ENCODE assay signal across 22 mouse cellular contexts in the genomic region with DNA sequence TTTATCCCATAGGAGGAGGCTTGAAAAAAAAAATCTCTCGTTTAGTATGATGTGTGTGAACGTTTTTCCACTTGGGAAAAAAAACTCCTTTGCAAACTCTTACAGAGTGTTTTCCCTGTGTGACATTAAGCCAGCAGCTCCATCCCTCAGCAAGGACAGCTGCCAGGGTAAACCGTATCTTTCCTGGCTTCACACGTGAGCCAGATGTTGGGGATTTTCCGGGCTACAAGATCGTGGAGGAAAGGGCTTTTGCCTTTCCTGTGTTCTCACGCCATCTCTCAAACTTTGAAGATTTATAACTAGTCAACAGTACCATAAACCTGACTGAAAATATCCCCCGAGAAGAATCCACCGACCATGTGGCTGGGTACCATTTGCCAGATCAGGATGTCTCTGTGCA.
DNase-seq lines count a peak whose midpoint lies in the region; ATAC-seq lines count a peak whose summit lies in the region.
"Had no signal": no experiment of that assay in that cellular context is flagged by ENCODE, and none has a peak within 500 bp of the region (broad histone marks: within the 10 kb centered on the region; RNA-seq: fewer than 3 reads in every experiment).

No protein-coding gene starts in this region.

- no peaks in the 10 kb centered on the region for H3K36me3 ChIP-seq in embryonic facial prominence, embryonic 14.5 days (ENCODE audit: control insufficient read depth, insufficient read depth, low read length)
- H3K36me3 ChIP-seq in embryonic facial prominence, embryonic 10.5 days (replicated peaks): no peaks in the 10 kb centered on the region
- H3K36me3 ChIP-seq: embryonic facial prominence, embryonic 13.5 days; forebrain, embryonic 10.5 days; G1E had no signal

- no peak overlapping the region for H3K27ac ChIP-seq in embryonic facial prominence, embryonic 14.5 days (replicated peaks; ENCODE audit: low read depth, low read length)
- no peak overlapping the region for H3K27ac ChIP-seq in embryonic facial prominence, embryonic 10.5 days (replicated peaks)
- H3K27ac ChIP-seq: embryonic facial prominence, embryonic 13.5 days; forebrain, embryonic 10.5 days had no signal

- no peaks in the 10 kb centered on the region for H3K4me1 ChIP-seq in embryonic facial prominence, embryonic 14.5 days (ENCODE audit: control insufficient read depth, insufficient read depth, low read length)
- no peaks in the 10 kb centered on the region for H3K4me1 ChIP-seq in embryonic facial prominence, embryonic 10.5 days
- H3K4me1 ChIP-seq: embryonic facial prominence, embryonic 13.5 days had no signal

- H3K4me2 ChIP-seq in embryonic facial prominence, embryonic 14.5 days (ENCODE audit: low read depth, low read length): no peak overlapping the region
- H3K4me2 ChIP-seq: embryonic facial prominence, embryonic 13.5 days had no signal

- ATAC-seq in embryonic facial prominence, embryonic 14.5 days (ENCODE audit: low read depth): no peak
- ATAC-seq: forebrain, embryonic 14.5 days; hindbrain, embryonic 16.5 days; inflammation-experienced regulatory T-cells, adult 6 months; intestine, postnatal 0 days had no signal

- peak; percentile 43 for DNase-seq in embryonic facial prominence, embryonic 14.5 days (ENCODE audit: low spot score)
- DNase-seq in embryonic facial prominence, embryonic 10.5 days (ENCODE audit: low spot score): no peak
- DNase-seq in heart, adult 8-10 months (ENCODE audit: low spot score): peak; percentile 6
- no peak for DNase-seq in heart, postnatal 36 days
- peak; percentile 5 for DNase-seq in 3T3-L1 (ENCODE audit: low read depth, low spot score)
- peak; percentile 11 for DNase-seq in embryo, embryonic 11.5 days (ENCODE audit: low read depth, low spot score)
- no peak for DNase-seq in spleen, postnatal 4 days (ENCODE audit: low spot score in 2 of 2)
- DNase-seq in lung, postnatal 25 days (ENCODE audit: low spot score): no peak
- DNase-seq: adrenal gland, postnatal 10 days; cerebellum, adult 11 months; cerebellum, adult 8-10 months; cerebellum, postnatal 14 days; gastrocnemius, postnatal 10 days; kidney, adult 8-10 months had no signal

- no peak overlapping the region for H3K9ac ChIP-seq in embryonic facial prominence, embryonic 14.5 days (ENCODE audit: low read depth, low read length)
- H3K9ac ChIP-seq: embryonic facial prominence, embryonic 13.5 days had no signal

- H3K4me3 ChIP-seq in embryonic facial prominence, embryonic 14.5 days (ENCODE audit: low read depth, low read length): no peak overlapping the region
- H3K4me3 ChIP-seq in embryonic facial prominence, embryonic 10.5 days: no peak overlapping the region
- H3K4me3 ChIP-seq: embryonic facial prominence, embryonic 13.5 days; erythroblast, embryonic 14.5 days; forebrain, embryonic 10.5 days had no signal

- intact Hi-C loops in heart, postnatal 36 days (cut with DNase I): no loop called here

- no peaks in the 10 kb centered on the region for H3K9me3 ChIP-seq in embryonic facial prominence, embryonic 14.5 days (ENCODE audit: control insufficient read depth, low read length)
- no peaks in the 10 kb centered on the region for H3K9me3 ChIP-seq in embryonic facial prominence, embryonic 10.5 days
- H3K9me3 ChIP-seq: embryonic facial prominence, embryonic 13.5 days; forebrain, embryonic 10.5 days; G1E had no signal

- 35% methylated on average over 9 of the region's 9 CpGs for WGBS in embryonic facial prominence, embryonic 14.5 days
- 75% methylated on average over 9 of the region's 9 CpGs for WGBS in embryonic facial prominence, embryonic 10.5 days

- no peaks in the 10 kb centered on the region for H3K27me3 ChIP-seq in embryonic facial prominence, embryonic 14.5 days (replicated peaks; ENCODE audit: control insufficient read depth, insufficient read depth, low read length)
- no peaks in the 10 kb centered on the region for H3K27me3 ChIP-seq in embryonic facial prominence, embryonic 10.5 days (replicated peaks; ENCODE audit: low read depth, poor library complexity, severe bottlenecking)
- H3K27me3 ChIP-seq: embryonic facial prominence, embryonic 13.5 days had no signal

Comparison
In these comparisons a context has a peak if more than half of its experiments do, and no peak if none do; other contexts are left out.
1. DNase-seq: peak in embryonic facial prominence, embryonic 14.5 days (single experiment), heart, adult 8-10 months (single experiment), 3T3-L1 (single experiment) and embryo, embryonic 11.5 days (single experiment); none in embryonic facial prominence, embryonic 10.5 days (single experiment), heart, postnatal 36 days (0 of 2), spleen, postnatal 4 days (0 of 2) and lung, postnatal 25 days (single experiment).